Mouse (Mus musculus) intestine, embryonic 14.5 days (tissue): ENCODE data around the gene Kmo. TPM values are rescaled to one million over a fixed set of nuclear protein-coding genes. Genes with fewer than 3 reads are reported as not detected.

Source experiments
- ATAC-seq: fragments of 200-750 bp; cut with Nextera tagmentation; replicated peaks from 2 replicates; pipeline ENCODE4 v1.8.0; 2017; ENCODE audit warnings: low read depth, moderate number of reproducible peaks, moderate TSS enrichment, moderate library complexity; ENCODE audit not compliant: low FRiP score, low TSS enrichment
- DNase-seq: peaks from one replicate; pipeline ENCODE4 v3.0.0-alpha.2; 2018; ENCODE audit warnings: low spot score
- H3K27ac ChIP-seq: fragments of 300-500 bp; sonication (generic); 2 replicates; pipeline ENCODE4 v1.5.1; 2014; ENCODE audit warnings: low read depth, mild to moderate bottlenecking, control low read depth
- H3K27me3 ChIP-seq: fragments of 300-500 bp; sonication (generic); replicated peaks from 2 replicates; pipeline ENCODE4 v1.6.1; 2014; ENCODE audit warnings: low read length, control low read depth; ENCODE audit not compliant: control insufficient read depth, insufficient read depth
- H3K36me3 ChIP-seq: fragments of 300-500 bp; sonication (generic); 2 replicates; pipeline ENCODE4 v1.6.1; 2014; ENCODE audit warnings: low read length, control low read depth; ENCODE audit not compliant: control insufficient read depth, insufficient read depth
- H3K4me1 ChIP-seq: fragments of 300-500 bp; sonication (generic); replicated peaks from 2 replicates; pipeline ENCODE4 v1.6.1; 2014; ENCODE audit warnings: low read length, control low read depth, mixed read lengths; ENCODE audit not compliant: control insufficient read depth, insufficient read depth
- H3K4me2 ChIP-seq: fragments of 300-500 bp; sonication (generic); 2 replicates; pipeline ENCODE4 v1.6.1; 2014; ENCODE audit warnings: low read length
- H3K4me3 ChIP-seq: fragments of 300-500 bp; sonication (generic); 2 replicates; pipeline ENCODE4 v1.5.1; 2014; ENCODE audit warnings: low read depth, low read length, control low read depth, mixed read lengths
- H3K9ac ChIP-seq: fragments of 300-500 bp; sonication (generic); 2 replicates; pipeline ENCODE4 v1.6.1; 2014; ENCODE audit warnings: mild to moderate bottlenecking, low read length
- H3K9me3 ChIP-seq: fragments of 300-500 bp; sonication (generic); 2 replicates; pipeline ENCODE4 v1.6.1; 2016; ENCODE audit warnings: low read length, control low read depth; ENCODE audit not compliant: control insufficient read depth
- WGBS: fragments of 180-500 bp; shearing (Covaris S2); extraction: QIAGEN DNeasy Blood & Tissue Kit; methylation state at CpG from one replicate; pipeline ENCODE4 v1.1.7; 2014; 5-methylcytosine and 5-hydroxymethylcytosine counted together
- polyA plus RNA-seq: library from polyadenylated mRNA; unstranded; fragments of >200 nt; fragmentation: Nextera tagmentation; extraction: Ambion mirVana; gene quantifications from 2 replicates; pipeline ENCODE4 v1.2.1, GENCODE M21; 2014

The Kmo gene
- polyA plus RNA-seq, 1 experiment from 2014 or later, result 0.46 TPM

DNA sequence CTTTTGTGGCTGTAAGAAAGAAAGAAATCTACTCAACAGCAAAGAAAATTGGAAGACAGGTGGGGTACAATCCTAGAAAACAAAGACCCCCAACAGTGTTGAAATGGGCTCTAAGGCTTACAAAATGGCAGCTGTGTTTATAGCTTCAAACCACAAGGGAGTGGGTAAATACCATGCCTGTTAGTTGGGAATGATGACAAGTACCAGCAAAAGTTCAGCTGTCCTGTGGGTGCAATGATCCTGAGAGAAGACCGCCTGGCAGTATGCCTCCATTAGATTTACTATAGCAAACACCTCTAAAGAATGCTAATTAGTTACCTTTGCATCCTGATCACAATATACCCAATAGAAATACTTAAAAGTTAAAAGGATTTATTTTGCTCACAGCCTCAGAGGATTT, 27.3 kb upstream of the Kmo start:
- no peaks in the 10 kb centered on the region for H3K27me3 ChIP-seq
- H3K4me3 ChIP-seq, result no peak overlapping the region
- H3K9ac ChIP-seq, result no peak overlapping the region
- no peak overlapping the region for H3K4me2 ChIP-seq
- peaks cover 2% of the 10 kb centered on the region; the same call in 1 of the 2 replicates for H3K9me3 ChIP-seq
- H3K4me1 ChIP-seq, result no peaks in the 10 kb centered on the region
- ATAC-seq, result no peak
- 85% methylated on average over 1 of the region's 1 CpGs for WGBS
- no peak overlapping the region for H3K27ac ChIP-seq
- no peak for DNase-seq
- no peaks in the 10 kb centered on the region for H3K36me3 ChIP-seq

DNA sequence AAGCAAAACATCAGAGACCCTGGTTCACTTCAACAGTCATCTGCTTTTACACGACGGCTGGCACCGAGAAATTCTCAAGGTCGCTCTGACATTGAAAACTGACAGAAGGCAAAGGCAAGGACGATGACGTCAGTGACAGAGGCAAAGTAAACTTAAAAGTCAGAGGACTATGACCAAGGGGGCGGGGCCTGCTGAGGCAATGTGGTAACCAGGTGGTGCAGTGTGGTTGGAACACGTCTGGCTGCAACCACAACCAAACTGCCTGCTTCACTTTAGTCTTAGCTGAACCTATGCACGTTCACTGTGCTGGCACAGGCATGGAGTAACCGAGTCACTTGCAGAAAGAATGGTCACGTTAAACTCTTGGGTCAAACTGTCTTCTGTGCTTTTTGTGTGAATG, 17.9 kb upstream of the Kmo start:
- WGBS, result 88% methylated on average over 11 of the region's 11 CpGs
- no peak overlapping the region for H3K4me2 ChIP-seq
- no peak overlapping the region for H3K4me3 ChIP-seq
- no peak for DNase-seq
- H3K27ac ChIP-seq, result no peak overlapping the region
- no peaks in the 10 kb centered on the region for H3K27me3 ChIP-seq
- H3K36me3 ChIP-seq, result peaks cover 70% of the 10 kb centered on the region
- no peak overlapping the region for H3K9ac ChIP-seq
- ATAC-seq, result no peak
- no peaks in the 10 kb centered on the region for H3K9me3 ChIP-seq
- no peaks in the 10 kb centered on the region for H3K4me1 ChIP-seq

DNA sequence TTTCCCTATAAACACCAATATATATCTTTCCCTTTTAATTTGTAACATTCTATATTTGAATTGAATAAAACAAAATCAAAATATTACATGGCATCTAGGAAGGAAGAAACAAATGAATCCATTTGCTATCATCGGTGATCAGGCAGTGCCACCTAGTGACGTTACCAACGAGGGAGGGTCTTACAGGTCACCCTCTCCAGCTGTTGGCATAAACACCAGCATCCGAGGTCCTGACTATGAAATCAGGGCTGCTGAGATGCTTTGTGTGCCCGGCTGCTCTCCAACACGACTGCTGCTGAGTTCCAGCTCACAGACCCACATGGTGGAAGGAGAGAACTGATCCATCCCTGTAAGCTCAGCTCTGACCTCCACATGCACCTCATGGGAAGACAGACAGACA, 16.8 kb upstream of the Kmo start:
- H3K9me3 ChIP-seq, result no peaks in the 10 kb centered on the region
- H3K27me3 ChIP-seq, result no peaks in the 10 kb centered on the region
- no peak overlapping the region for H3K27ac ChIP-seq
- H3K4me2 ChIP-seq, result no peak overlapping the region
- H3K4me1 ChIP-seq, result no peaks in the 10 kb centered on the region
- no peak for ATAC-seq
- no peak for DNase-seq
- WGBS, result 61% methylated on average over 6 of the region's 6 CpGs
- H3K9ac ChIP-seq, result no peak overlapping the region
- H3K36me3 ChIP-seq, result peaks cover 81% of the 10 kb centered on the region
- no peak overlapping the region for H3K4me3 ChIP-seq

DNA sequence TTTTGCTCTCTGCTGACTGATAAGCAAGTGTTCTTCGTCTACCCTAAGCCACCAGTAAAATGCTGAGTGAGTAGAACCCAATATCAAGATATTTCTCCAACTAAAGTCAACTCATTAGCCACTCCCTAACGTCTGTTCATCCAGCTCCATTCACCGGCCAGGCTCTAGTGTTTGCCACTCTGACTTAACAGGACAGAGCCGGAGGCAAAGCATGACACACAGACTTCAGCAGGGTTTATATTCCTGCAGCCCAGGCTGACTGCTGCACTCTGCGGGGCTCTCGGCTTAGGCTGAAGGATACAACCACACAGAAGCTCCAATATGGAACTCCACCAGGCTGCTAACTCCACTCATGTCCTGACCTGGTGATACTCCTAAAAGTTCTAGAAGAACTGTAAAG, 12.9 kb upstream of the Kmo start:
- H3K9me3 ChIP-seq, result no peaks in the 10 kb centered on the region
- no peak overlapping the region for H3K4me2 ChIP-seq
- H3K27ac ChIP-seq, result no peak overlapping the region
- WGBS, result 84% methylated on average over 6 of the region's 6 CpGs
- peaks cover 98% of the 10 kb centered on the region for H3K36me3 ChIP-seq
- H3K27me3 ChIP-seq, result no peaks in the 10 kb centered on the region
- H3K4me3 ChIP-seq, result no peak overlapping the region
- DNase-seq (no peak), ATAC-seq (no peak)
- H3K9ac ChIP-seq, result no peak overlapping the region
- no peaks in the 10 kb centered on the region for H3K4me1 ChIP-seq

DNA sequence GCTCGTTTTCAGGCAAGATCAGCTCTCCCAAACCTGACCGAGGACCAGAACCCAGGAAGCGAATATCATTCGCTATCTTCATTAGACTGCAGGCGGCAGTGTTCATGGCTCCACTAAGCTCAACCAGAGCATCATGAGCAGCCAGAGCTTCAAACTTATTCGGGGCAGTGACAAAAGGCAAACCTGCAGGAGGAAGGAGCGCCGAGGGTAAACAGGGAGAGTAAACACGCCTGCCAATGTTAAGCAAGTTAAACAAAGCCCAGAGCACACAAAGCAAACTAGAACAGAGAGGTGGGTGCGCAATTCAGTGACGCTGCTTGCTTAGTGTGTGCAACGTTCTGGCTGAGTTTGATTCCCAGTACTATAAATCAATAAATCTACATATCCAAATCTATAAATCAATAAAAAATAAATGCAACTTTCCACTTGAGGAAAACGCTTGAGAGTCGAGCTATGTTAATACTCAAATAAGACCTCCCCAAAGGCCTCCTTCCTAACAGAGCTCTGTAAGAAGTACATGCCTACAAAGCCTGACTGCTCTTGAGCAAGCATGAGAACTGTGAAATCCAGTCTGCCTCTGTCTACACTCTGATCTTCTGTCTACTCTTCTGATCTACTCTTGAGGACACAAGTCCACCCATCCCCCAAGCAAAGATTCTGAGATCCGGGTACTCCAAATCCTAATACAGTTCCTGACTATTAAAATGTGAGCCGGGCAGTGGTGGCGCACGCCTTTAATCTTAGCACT, 12.2 kb upstream of the Kmo start:
- DNase-seq, result no peak

DNA sequence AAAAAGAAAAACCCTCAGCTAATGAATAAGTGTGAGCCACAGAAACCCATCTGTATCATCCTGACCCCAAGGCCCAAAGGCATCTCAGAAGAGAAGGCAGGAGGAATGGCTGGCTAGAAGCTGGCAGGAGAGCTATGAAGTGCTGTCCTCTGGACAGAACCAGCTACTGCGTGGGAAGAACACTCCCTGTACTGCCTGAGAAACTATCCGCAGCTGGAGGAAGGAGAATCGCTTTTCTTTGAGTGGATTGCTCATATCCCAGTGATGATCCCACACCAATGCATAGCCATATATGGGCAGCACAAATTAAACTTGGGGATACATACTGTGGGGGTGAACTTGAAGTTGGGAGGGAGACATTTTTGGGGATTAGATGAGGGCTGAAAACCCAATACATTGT, 11.5 kb upstream of the Kmo start:
- Histone ChIP-seq H3K27ac (no peak overlapping the region), H3K4me1 (no peaks in the 10 kb centered on the region), H3K4me2 (no peak overlapping the region), H3K36me3 (peaks cover 97% of the 10 kb centered on the region), H3K27me3 (no peaks in the 10 kb centered on the region), H3K4me3 (no peak overlapping the region), H3K9ac (no peak overlapping the region), H3K9me3 (no peaks in the 10 kb centered on the region)
- ATAC-seq (no peak), DNase-seq (no peak)
- WGBS, result 93% methylated on average over 3 of the region's 3 CpGs

More for the DNA sequence above, 12.2 kb upstream of the Kmo start:
- no peak overlapping the region for H3K4me2 ChIP-seq
- no peak overlapping the region for H3K27ac ChIP-seq
- WGBS, result 77% methylated on average over 18 of the region's 18 CpGs
- no peaks in the 10 kb centered on the region for H3K4me1 ChIP-seq
- H3K4me3 ChIP-seq, result no peak overlapping the region
- no peak overlapping the region for H3K9ac ChIP-seq
- no peak for ATAC-seq
- H3K36me3 ChIP-seq, result peaks cover 97% of the 10 kb centered on the region
- no peaks in the 10 kb centered on the region for H3K9me3 ChIP-seq
- no peaks in the 10 kb centered on the region for H3K27me3 ChIP-seq

DNA sequence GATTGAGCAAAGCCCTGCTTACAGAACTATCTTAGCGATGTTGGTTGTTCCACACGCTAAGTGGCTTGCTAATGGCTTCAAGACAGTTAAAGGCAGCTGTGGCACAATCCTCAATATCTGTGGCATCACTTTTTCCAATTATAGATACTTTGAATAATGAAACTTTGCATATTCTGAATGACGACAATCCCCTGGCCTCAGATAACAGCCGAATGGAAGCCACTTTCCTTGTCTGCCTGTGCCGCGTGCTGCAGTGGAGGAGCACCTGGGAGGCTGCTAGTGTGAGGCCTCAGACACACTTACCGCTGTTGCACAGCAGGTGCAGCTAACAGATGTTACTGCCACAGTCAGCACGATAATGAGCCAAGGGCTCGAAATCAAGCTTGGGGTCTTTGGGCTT, 5.2 kb upstream of the Kmo start:
- no peaks in the 10 kb centered on the region for H3K4me1 ChIP-seq
- H3K9me3 ChIP-seq, result no peaks in the 10 kb centered on the region
- ATAC-seq (no peak), DNase-seq (no peak)
- peaks cover 88% of the 10 kb centered on the region for H3K36me3 ChIP-seq
- H3K9ac ChIP-seq, result no peak overlapping the region
- no peak overlapping the region for H3K4me2 ChIP-seq
- H3K27me3 ChIP-seq, result no peaks in the 10 kb centered on the region
- H3K27ac ChIP-seq, result no peak overlapping the region
- no peak overlapping the region for H3K4me3 ChIP-seq
- 93% methylated on average over 9 of the region's 9 CpGs for WGBS

DNA sequence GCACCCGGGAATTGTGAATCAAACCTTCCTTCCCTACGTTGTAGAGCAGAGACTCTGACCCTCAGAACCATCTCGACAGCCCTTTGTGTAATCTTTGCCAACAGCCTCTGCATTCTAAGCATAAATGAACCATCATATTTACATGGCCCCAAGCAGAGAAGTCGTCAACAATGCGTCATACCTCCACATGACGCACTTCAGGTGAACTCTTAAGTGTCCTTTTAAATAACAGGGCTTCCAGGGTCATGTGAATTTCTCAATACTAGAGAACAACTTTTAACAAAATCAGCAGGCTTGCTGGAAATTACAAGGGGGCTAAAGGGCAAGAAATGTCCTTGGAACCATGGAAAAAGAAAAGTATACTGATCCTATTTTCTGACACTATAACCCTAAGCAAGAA, 3.5 kb downstream of the Kmo start:
- WGBS, result 73% methylated on average over 6 of the region's 6 CpGs

DNA sequence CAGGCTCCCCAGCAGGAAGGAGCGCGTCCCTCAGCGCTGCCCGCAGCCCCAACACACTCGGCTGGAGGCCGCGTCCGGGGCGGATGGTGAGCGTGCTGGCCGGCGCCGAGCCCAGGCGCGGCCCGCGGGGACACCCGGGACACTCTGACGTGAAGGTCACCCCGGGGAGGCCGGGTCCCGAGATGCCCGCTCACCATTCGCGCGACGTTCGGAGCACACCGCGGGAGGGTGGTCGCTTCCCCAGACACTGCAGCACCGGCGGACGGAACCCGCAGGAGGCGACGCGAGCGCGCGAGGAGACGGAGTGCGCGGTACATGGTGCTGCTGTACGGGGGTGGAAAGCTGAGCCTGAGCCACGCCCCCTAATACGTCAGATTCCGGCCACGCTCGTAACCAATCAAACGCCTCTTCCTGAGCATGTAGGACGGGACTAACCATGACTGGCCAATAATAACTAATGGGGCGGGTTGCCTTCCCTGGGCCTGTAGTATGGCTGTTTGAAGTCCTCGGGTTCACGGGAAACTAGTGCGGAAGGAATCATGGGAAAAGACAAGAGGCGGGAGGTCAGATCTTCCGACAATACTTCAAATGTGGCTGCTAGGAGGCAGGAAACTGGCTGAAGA, 5.2 kb downstream of the Kmo start, which contains the start of gene Fh1:
Fh1 (minus strand) TSS at position 379 of the 623 bp plus-strand sequence.
- Histone ChIP-seq H3K4me3 (peak within 1 kb of the TSS; percentile 86), H3K4me1 (peaks cover 12% of the 10 kb centered on the region), H3K36me3 (no peaks in the 10 kb centered on the region), H3K4me2 (peak within 1 kb of the TSS; percentile 67), H3K27me3 (no peaks in the 10 kb centered on the region), H3K9me3 (no peaks in the 10 kb centered on the region), H3K27ac (peak within 1 kb of the TSS; percentile 87), H3K9ac (peak within 1 kb of the TSS; percentile 84)
- ATAC-seq, result peak; percentile 99
- peak; percentile 95 for DNase-seq
- WGBS, result under 1% methylated on average over 58 of the region's 58 CpGs

More for the DNA sequence above, 3.5 kb downstream of the Kmo start:
- Histone ChIP-seq H3K4me3 (no peak overlapping the region), H3K27ac (no peak overlapping the region), H3K9ac (no peak overlapping the region), H3K9me3 (no peaks in the 10 kb centered on the region), H3K4me2 (no peak overlapping the region; the same call in 1 of the 2 replicates), H3K27me3 (no peaks in the 10 kb centered on the region), H3K4me1 (peaks cover 12% of the 10 kb centered on the region), H3K36me3 (peaks cover 5% of the 10 kb centered on the region)
- no peak for ATAC-seq
- no peak for DNase-seq
